ENCODE assay signal across 19 mouse cellular contexts in genomic region chr8:11464707-11464964, GRCm38 (mm10). TPM values are rescaled to one million over a fixed set of nuclear protein-coding genes. Genes with fewer than 3 reads are reported as not detected.
DNase-seq lines count a peak whose midpoint lies in the region; TF ChIP-seq lines count a peak whose summit lies in the region.
"Had no signal": no experiment of that assay in that cellular context is flagged by ENCODE, and none has a peak within 500 bp of the region (broad histone marks: within the 10 kb centered on the region; RNA-seq: fewer than 3 reads in every experiment).

No protein-coding gene starts in this region.

- H3K27me3 ChIP-seq in liver, adult 2 months (ENCODE audit: control insufficient read depth, insufficient read depth, low read length): no peaks in the 10 kb centered on the region
- no peaks in the 10 kb centered on the region for H3K27me3 ChIP-seq in small intestine, adult 2 months (ENCODE audit: control insufficient read depth, insufficient read depth, low read length)
- H3K27me3 ChIP-seq: limb, embryonic 15.5 days; lung, embryonic 15.5 days; midbrain, embryonic 15.5 days; Patski had no signal

- DNase-seq in heart, adult 11 months: peak; percentile 88
- DNase-seq in heart, adult 9 months (ENCODE audit: low spot score in 2 of 2): no peak
- no peak for DNase-seq in liver, adult 2 months (ENCODE audit: extremely low read depth, low read depth, low spot score)
- no peak for DNase-seq in liver
- DNase-seq in embryo, embryonic 11 days: no peak
- DNase-seq in layer of hippocampus, adult 11-12 months (ENCODE audit: low spot score): no peak
- DNase-seq: adrenal gland, adult 8-10 months; cerebellum, adult 11-12 months; cerebellum, postnatal 25 days; gastrocnemius, postnatal 10 days had no signal

- no peaks in the 10 kb centered on the region for H3K36me3 ChIP-seq in liver, adult 2 months (ENCODE audit: control insufficient read depth, insufficient read depth, low read length)
- no peaks in the 10 kb centered on the region for H3K36me3 ChIP-seq in small intestine, adult 2 months (ENCODE audit: control insufficient read depth, insufficient read depth, low read length)
- H3K36me3 ChIP-seq: embryonic facial prominence, embryonic 10.5 days; limb, embryonic 15.5 days; lung, embryonic 15.5 days; midbrain, embryonic 15.5 days had no signal

- H3K4me1 ChIP-seq in liver, adult 2 months (ENCODE audit: control insufficient read depth, insufficient read depth, low read length): peaks cover 34% of the 10 kb centered on the region
- peaks cover 62% of the 10 kb centered on the region for H3K4me1 ChIP-seq in bone marrow macrophage, adult 2 months (ENCODE audit: control insufficient read depth, insufficient read depth, low read length)
- H3K4me1 ChIP-seq in small intestine, adult 2 months (ENCODE audit: control insufficient read depth, insufficient read depth, insufficient read length, low read length): peaks cover 26% of the 10 kb centered on the region; the same call in 1 of the 2 replicates
- H3K4me1 ChIP-seq: midbrain, embryonic 15.5 days had no signal

- peaks cover 45% of the 10 kb centered on the region for H3K79me2 ChIP-seq in liver, adult 2 months (ENCODE audit: control insufficient read depth, insufficient read depth, low read length)

- H3K27ac ChIP-seq in liver, adult 2 months (replicated peaks; ENCODE audit: insufficient read depth, low read depth, low read length): peak overlapping the region; percentile 73
- peak overlapping the region; percentile 85 for H3K27ac ChIP-seq in bone marrow macrophage, adult 2 months (ENCODE audit: insufficient read depth, low read depth, low read length)
- H3K27ac ChIP-seq in small intestine, adult 2 months (ENCODE audit: insufficient read depth, low read depth, low read length): peak overlapping the region; percentile 76
- H3K27ac ChIP-seq: embryonic facial prominence, embryonic 10.5 days; limb, embryonic 15.5 days; lung, embryonic 15.5 days; midbrain, embryonic 15.5 days had no signal

- no peak overlapping the region for H3K4me3 ChIP-seq in liver, adult 2 months (ENCODE audit: insufficient read depth, low read depth, low read length)
- H3K4me3 ChIP-seq in bone marrow macrophage, adult 2 months (ENCODE audit: insufficient read depth, low read length): peak overlapping the region; percentile 27
- H3K4me3 ChIP-seq in small intestine, adult 2 months (ENCODE audit: low read depth, low read length): no peak overlapping the region
- H3K4me3 ChIP-seq: embryonic facial prominence, embryonic 10.5 days; limb, embryonic 15.5 days; lung, embryonic 15.5 days; midbrain, embryonic 15.5 days; myocyte had no signal

- 0 out of 2 replicates have a peak overlapping the region, but pooled peaks have one; percentile 1 for H3K9ac ChIP-seq in liver, adult 2 months (ENCODE audit: low read depth, low read length)
- H3K9ac ChIP-seq: limb, embryonic 15.5 days; lung, embryonic 15.5 days; midbrain, embryonic 15.5 days had no signal

- 49% methylated on average over 3 of the region's 3 CpGs for WGBS in liver, adult 2 months
- 32% methylated on average over 3 of the region's 3 CpGs for WGBS in small intestine, adult 2 months

- no peak for TF ChIP-seq CTCF in liver, adult 2 months (IDR thresholded peaks at IDR 0.05; ENCODE audit: low read depth, low read length)
- TF ChIP-seq CTCF in bone marrow macrophage, adult 2 months (IDR thresholded peaks at IDR 0.05; ENCODE audit: low read depth, low read length): no peak
- no peak for TF ChIP-seq CTCF in small intestine, adult 2 months (IDR thresholded peaks at IDR 0.05; ENCODE audit: extremely low read depth, insufficient read length, insufficient replicate concordance, low read depth, low read length)

- no peak for TF ChIP-seq POLR2A in liver, adult 2 months (IDR thresholded peaks at IDR 0.05; ENCODE audit: extremely low read depth, insufficient read depth, low read length)
- no peak for TF ChIP-seq POLR2A in bone marrow macrophage, adult 2 months (IDR thresholded peaks at IDR 0.05; ENCODE audit: borderline replicate concordance, low read depth, low read length)
- no peak for TF ChIP-seq POLR2A in small intestine, adult 2 months (IDR thresholded peaks at IDR 0.05; ENCODE audit: low read depth, low read length)

RNA-seq across cellular contexts. Expression of gene Rab20, which starts 13.9 kb away (rescaled TPM):
- total RNA-seq in liver, adult 2 months (2014; rRNA removed): 15.9 and 19.7 TPM in 2 replicates
- 21.2 and 23.0 TPM in 2 replicates for polyA plus RNA-seq in liver, adult 2 months (2012; rRNA removed)
- polyA plus RNA-seq in bone marrow macrophage, adult 2 months (2012; ENCODE audit: insufficient read depth, insufficient read length, missing spikeins): 12.2 and 12.5 TPM in 2 replicates
- 18.6 and 43.3 TPM in 2 replicates for polyA plus RNA-seq in small intestine, adult 2 months (2012; rRNA removed)
- polyA plus RNA-seq: neural tube, embryonic 14.5 days had no signal

RNA-seq across cellular contexts. Expression of gene Naxd, which starts 32.7 kb away (rescaled TPM):
- total RNA-seq in liver, adult 2 months (2014; rRNA removed): 84.7 and 94.8 TPM in 2 replicates
- polyA plus RNA-seq in liver, adult 2 months (2012; rRNA removed): 110 and 112 TPM in 2 replicates
- polyA plus RNA-seq in bone marrow macrophage, adult 2 months (2012; ENCODE audit: insufficient read depth, insufficient read length, missing spikeins): 45.1 and 48.0 TPM in 2 replicates
- 64.9 and 81.1 TPM in 2 replicates for polyA plus RNA-seq in small intestine, adult 2 months (2012; rRNA removed)
